Mouse (Mus musculus) lung, postnatal 0 days (tissue): ENCODE measurements at regions not wholly inside any gene's neighbourhood (a gene's known extent, or its start where the extent isn't known, plus 50 kb on each side); places are given as distances from the start of the nearest gene placed in this dataset.

Experiments used
- CTCF ChIP-seq: IDR thresholded peaks from 2 replicates; pipeline ENCODE4 v1.5.1; 2016; ENCODE audit warnings: antibody characterized with exemption, mild to moderate bottlenecking
- EP300 ChIP-seq: IDR thresholded peaks from 2 replicates; pipeline ENCODE4 v1.6.1; 2016; ENCODE audit warnings: antibody characterized with exemption, mild to moderate bottlenecking, control low read depth

- TF ChIP-seq CTCF (no peak), EP300 (no peak)
These were observed 385.3 kb upstream of the Kcnab2 start for GRCm38 (mm10) chr4:152862818-152863614.
